Mouse (Mus musculus) G1E (cell line): Measurements from ENCODE around the gene Ppa1. TPM values are rescaled to one million over a fixed set of nuclear protein-coding genes. Genes with fewer than 3 reads are reported as not detected.

Source experiments
- ATAC-seq: 2 replicates; pipeline ENCODE4 v1.8.0; 2016; ENCODE audit warnings: mild to moderate bottlenecking; ENCODE audit not compliant: insufficient number of reproducible peaks, poor library complexity, low FRiP score, severe bottlenecking; ENCODE audit errors: extremely low read depth
- DNase-seq: peaks from one replicate; pipeline ENCODE4 v3.0.0; 2012; ENCODE audit warnings: low spot score
- H3K27me3 ChIP-seq: 2 replicates; pipeline ENCODE4 v1.6.1; 2012; ENCODE audit warnings: mild to moderate bottlenecking, low read length, inconsistent platforms; ENCODE audit not compliant: insufficient read depth
- H3K36me3 ChIP-seq: replicated peaks from 2 replicates; pipeline ENCODE3; 2012; ENCODE audit warnings: mild to moderate bottlenecking, inconsistent platforms
- H3K4me1 ChIP-seq: 2 replicates; pipeline ENCODE4 v1.6.1; 2012; ENCODE audit warnings: low read depth, low read length, inconsistent platforms, mixed read lengths; ENCODE audit not compliant: insufficient read depth
- H3K4me3 ChIP-seq: 2 replicates; pipeline ENCODE4 v1.5.1; 2012; ENCODE audit warnings: low read depth, mild to moderate bottlenecking, inconsistent platforms, low read length, moderate library complexity, mixed read lengths
- H3K9me3 ChIP-seq: replicated peaks from 2 replicates; pipeline ENCODE4 v1.6.1; 2012; ENCODE audit warnings: inconsistent platforms
- CTCF ChIP-seq: IDR thresholded peaks from 2 replicates; pipeline ENCODE4 v1.5.1; 2012; ENCODE audit warnings: low read depth, low read length, inconsistent platforms, mixed read lengths
- GATA1 ChIP-seq: IDR thresholded peaks from 2 replicates; pipeline ENCODE4 v1.6.1; 2012; ENCODE audit warnings: borderline replicate concordance, low read length, inconsistent platforms, mixed read lengths
- GATA2 ChIP-seq: IDR thresholded peaks from 2 replicates; pipeline ENCODE4 v1.6.1; 2012; ENCODE audit warnings: low read depth, low read length, inconsistent platforms, borderline replicate concordance
- POLR2AphosphoS5 ChIP-seq: IDR thresholded peaks from 2 replicates; pipeline ENCODE4 v1.6.1; 2012; ENCODE audit warnings: low read depth, low read length, inconsistent platforms; ENCODE audit not compliant: insufficient replicate concordance
- TAL1 ChIP-seq: conservative IDR thresholded peaks from 2 replicates; pipeline ENCODE4 v1.6.1; 2012; ENCODE audit warnings: low read depth, low read length, inconsistent platforms, mixed read lengths
- polyA plus RNA-seq: library from polyadenylated mRNA; stranded (reverse); fragments of >175 nt; gene quantifications from 2 replicates; pipeline ENCODE4 v1.2.3, GENCODE M21; 2012
- total RNA-seq, 2 experiments: library from RNA; stranded (forward) in 1 of 2; stranded (reverse) in 1 of 2; fragments of 200-1000 nt in 1 of 2; fragments of >200 nt in 1 of 2; fragmentation: Nextera tagmentation in 1 of 2; gene quantifications; 2 replicates each; pipeline ENCODE4 v1.2.3; 2014 to 2017

Gene Ppa1
- total and polyA plus RNA-seq, 3 experiments, result 14.8 to 42.0 (median 19.0) TPM

DNA sequence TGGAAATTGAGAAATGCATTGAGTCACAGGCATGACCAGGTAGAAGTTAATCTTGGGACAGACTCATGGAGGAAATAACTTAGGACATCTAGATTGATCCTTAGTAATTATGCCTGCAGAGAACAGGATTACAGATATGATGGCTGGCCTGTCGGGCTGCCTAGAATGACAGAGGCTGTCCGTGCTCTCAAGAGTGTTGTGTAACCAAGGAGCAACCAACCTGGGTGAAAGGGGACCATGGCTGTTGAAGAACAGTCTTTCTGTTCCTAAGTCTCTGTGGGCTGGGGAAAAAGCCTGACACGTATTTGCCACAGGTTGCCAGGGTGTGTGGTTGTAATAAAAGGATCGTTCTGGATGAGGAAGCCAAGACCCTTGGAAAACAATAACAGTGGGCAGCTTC is 8.0 kb upstream of the Ppa1 start:
- no peak for ATAC-seq

DNA sequence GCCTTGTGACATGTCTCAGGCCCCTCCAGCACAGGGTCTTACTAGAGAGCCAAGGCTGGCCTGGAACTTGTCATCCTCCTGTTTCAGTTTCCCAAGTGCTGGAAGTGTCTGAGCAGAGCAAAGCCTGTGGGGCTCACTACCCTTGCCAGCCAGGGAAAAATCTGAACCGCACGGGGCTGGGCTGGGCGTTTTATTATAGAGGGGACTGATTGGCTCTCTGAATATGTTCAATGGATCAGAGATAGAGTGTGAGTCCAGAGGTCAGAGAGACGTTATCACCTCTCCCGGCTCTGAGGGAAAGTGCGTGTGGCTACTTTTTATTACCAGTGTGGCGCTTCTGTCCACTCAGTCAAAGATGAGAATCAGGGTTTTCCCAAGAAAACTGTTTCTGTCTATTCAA is 1.8 kb upstream of the Ppa1 start:
- no peaks in the 10 kb centered on the region for H3K27me3 ChIP-seq
- DNase-seq, result no peak
- TF ChIP-seq GATA2, result no peak
- TF ChIP-seq POLR2AphosphoS5, result no peak
- no peak for TF ChIP-seq TAL1
- TF ChIP-seq GATA1, result no peak
- TF ChIP-seq CTCF, result no peak
- ATAC-seq, result no peak
- peaks cover 9% of the 10 kb centered on the region for H3K4me1 ChIP-seq
- peaks cover 6% of the 10 kb centered on the region for H3K36me3 ChIP-seq
- no peak overlapping the region for H3K4me3 ChIP-seq
- no peaks in the 10 kb centered on the region for H3K9me3 ChIP-seq

More for the DNA sequence above, 8.0 kb upstream of the Ppa1 start:
- TF ChIP-seq CTCF (no peak), GATA1 (no peak), POLR2AphosphoS5 (no peak)
- peaks cover 14% of the 10 kb centered on the region for H3K27me3 ChIP-seq
- no peaks in the 10 kb centered on the region for H3K36me3 ChIP-seq
- H3K4me3 ChIP-seq, result no peak overlapping the region
- no peaks in the 10 kb centered on the region for H3K4me1 ChIP-seq
- DNase-seq, result no peak
- H3K9me3 ChIP-seq, result no peaks in the 10 kb centered on the region

DNA sequence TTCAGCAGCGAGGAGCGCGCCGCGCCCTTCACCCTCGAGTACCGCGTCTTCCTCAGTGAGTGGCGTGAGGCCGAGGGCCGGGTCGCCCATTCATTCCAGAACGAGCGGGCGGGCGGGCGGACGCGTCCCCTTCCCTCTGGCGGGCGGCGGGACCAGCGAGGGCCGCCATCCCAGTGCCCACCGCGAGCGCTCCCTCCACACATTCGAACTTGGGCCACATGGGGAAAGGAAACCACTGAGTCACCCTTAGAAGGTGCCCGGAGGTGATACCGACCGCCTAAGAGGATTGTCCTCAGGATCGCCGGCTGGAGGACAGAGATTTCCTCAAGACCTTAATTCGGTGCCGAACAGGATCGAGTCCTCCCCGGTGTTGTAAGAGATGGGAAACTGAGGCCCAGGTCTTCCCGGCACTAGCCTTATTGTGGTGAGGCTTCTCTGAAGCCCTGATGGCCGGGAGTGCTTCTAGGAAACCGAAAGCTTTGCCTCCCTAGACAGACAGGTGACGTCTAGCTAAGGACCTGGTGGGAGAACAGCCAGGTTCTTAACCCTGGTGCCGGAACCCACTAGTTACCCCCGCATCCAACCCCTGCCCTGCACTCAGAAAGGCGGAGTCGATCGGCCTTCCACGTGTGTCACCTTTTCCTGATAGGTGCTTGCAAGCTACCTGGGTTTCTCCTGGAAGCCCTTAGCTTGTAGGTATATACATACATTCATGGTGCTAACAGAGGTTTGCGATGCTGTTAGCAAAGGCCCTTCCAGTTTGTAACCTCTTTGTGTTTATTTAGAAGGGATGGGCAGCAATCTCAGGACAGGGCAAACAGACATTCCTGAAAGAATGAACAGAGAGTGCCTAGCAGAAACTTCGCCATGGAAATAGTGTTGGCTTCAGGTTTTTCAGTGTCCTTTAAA is 639 bp downstream of the Ppa1 start:
- H3K27me3 ChIP-seq, result no peaks in the 10 kb centered on the region
- DNase-seq, result peak; percentile 6
- ATAC-seq, result no peak
- TF ChIP-seq TAL1, result no peak
- no peak for TF ChIP-seq POLR2AphosphoS5
- no peak for TF ChIP-seq CTCF
- H3K4me1 ChIP-seq, result peaks cover 9% of the 10 kb centered on the region
- H3K4me3 ChIP-seq, result peak overlapping the region; percentile 76
- no peaks in the 10 kb centered on the region for H3K9me3 ChIP-seq
- peaks cover 17% of the 10 kb centered on the region for H3K36me3 ChIP-seq

DNA sequence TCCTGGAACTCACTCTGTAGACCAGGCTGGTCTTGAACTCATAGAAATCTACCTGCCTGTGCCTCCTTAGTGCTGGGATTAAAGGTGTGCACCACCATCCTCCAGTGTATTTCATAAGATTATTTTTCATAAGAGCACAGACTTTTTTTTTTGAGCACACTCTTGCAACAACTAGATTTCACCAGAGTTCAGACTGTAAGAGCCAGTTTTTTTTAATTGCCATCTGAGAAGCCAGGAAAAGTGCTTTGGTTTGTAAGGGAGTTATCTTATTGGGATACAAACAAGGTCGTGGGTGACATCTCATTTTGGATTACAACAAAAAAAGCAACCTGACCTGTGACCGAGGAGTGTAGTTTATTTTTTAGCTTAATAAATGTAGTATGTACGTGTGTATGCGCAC is 5.8 kb downstream of the Ppa1 start:
- peaks cover 43% of the 10 kb centered on the region for H3K36me3 ChIP-seq
- TF ChIP-seq POLR2AphosphoS5 (no peak), CTCF (no peak), GATA2 (no peak), TAL1 (no peak), GATA1 (no peak)
- no peak for ATAC-seq
- H3K27me3 ChIP-seq, result no peaks in the 10 kb centered on the region
- no peak for DNase-seq
- no peaks in the 10 kb centered on the region for H3K9me3 ChIP-seq
- peaks cover 3% of the 10 kb centered on the region for H3K4me1 ChIP-seq
- H3K4me3 ChIP-seq, result no peak overlapping the region

DNA sequence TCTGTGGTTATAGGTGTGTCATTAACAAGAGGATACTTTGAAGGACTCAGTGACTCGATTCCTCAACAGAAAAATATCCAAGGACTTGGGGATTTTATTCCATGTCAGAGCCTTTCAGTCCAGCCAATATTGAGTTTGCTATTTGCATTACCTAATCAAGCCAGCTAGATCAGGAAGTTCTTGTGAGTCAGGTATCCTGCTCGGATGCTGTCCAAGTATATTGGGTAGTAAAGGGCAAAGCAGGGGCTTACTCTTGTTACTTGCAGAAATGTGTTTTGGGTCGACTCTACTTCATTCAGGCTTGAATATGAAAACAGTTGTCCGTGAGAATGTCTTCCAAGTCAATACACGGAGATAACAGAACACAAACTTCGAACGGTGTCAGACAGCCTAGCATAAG is 6.3 kb downstream of the Ppa1 start:
- ATAC-seq (no peak), DNase-seq (no peak)
- Histone ChIP-seq H3K4me3 (no peak overlapping the region), H3K9me3 (no peaks in the 10 kb centered on the region), H3K4me1 (no peaks in the 10 kb centered on the region), H3K36me3 (peaks cover 49% of the 10 kb centered on the region), H3K27me3 (no peaks in the 10 kb centered on the region)
- TF ChIP-seq TAL1 (no peak), CTCF (no peak), GATA1 (no peak), GATA2 (no peak), POLR2AphosphoS5 (no peak)

DNA sequence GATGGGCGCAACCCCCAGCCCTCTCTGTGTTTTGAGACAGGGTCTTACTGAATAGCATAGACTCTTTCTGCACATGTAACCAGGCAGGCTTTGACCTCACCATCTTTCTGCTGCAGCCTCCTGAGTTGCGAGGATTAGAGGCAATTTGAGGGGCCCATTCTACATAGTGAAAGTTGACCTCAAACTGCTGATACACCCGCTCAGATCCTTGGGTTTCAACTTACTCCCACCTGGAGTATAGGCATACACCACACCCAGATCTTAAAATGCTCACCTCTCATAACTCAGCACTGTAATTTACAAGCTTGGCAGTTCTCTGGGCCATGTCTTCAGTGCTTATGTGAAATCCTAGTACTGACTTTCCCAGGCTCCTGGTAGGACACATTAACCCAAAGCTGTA is 6.8 kb downstream of the Ppa1 start:
- Histone ChIP-seq H3K4me1 (no peaks in the 10 kb centered on the region), H3K4me3 (no peak overlapping the region), H3K36me3 (peaks cover 54% of the 10 kb centered on the region), H3K27me3 (no peaks in the 10 kb centered on the region), H3K9me3 (no peaks in the 10 kb centered on the region)
- no peak for DNase-seq
- ATAC-seq, result no peak
- TF ChIP-seq GATA1, result no peak
